Mouse (Mus musculus) lung, postnatal 0 days (tissue): ENCODE results near the gene Gm11733.

Experiments
- CTCF ChIP-seq: IDR thresholded peaks from 2 replicates; pipeline ENCODE4 v1.5.1; 2016; ENCODE audit warnings: antibody characterized with exemption, mild to moderate bottlenecking
- EP300 ChIP-seq: IDR thresholded peaks from 2 replicates; pipeline ENCODE4 v1.6.1; 2016; ENCODE audit warnings: antibody characterized with exemption, mild to moderate bottlenecking, control low read depth

- no peak for TF ChIP-seq CTCF
- TF ChIP-seq EP300 = no peak
Observed at GRCm38 (mm10) chr11:117497256-117498136, 13.3 kb downstream of the Gm11733 start.
